Mouse (Mus musculus): ENCODE results near the gene Gm45213.

DNA sequence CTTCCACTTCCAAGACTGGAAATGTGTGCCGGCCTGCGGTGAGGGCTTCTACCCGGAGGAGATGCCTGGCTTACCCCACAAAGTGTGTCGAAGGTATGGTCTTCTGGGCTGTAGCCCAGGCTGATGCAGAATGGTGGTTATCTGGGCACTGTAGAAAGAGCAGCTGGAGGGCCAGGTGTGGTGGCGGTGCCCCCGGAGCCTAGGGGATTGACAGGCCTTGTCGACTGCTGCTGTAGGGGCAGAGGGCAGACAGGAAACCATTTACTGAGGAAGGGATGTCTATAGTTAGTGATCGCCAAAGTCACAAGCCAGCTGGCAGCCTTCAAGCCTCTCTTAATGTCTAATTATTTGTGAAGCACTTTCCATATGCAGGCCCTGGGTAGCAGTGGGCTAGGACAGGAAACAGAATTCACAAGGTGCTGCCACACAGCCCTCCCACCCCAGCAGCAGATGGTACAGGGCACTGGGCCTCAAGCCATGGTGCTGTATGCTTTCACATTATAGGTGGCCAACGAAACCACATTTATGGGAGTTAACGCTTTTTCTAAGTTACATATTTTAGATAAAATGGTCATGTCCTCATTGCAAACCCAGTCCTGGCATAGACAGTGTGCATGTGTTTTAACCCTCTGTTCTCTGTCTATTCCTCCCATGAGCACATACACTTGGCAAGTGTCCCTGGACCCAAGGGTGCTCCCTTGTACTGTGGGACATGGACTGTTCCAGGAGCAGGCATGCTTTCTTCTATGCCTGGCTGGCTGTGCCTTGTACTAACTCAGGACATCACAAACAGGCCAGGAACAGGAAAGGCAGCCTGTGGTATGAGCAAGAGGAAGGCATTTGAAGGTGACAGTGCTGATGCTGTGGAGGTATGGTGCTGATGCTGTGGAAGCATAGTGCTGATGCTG is at the start of gene Gm45213:
- TF ChIP-seq ZC3H11A (IDR thresholded peaks at IDR 0.05; ENCODE audit: borderline replicate concordance, low read depth, low read length) (no peak), CHD2 (IDR thresholded peaks at IDR 0.05; ENCODE audit: low read depth, low read length) (no peak), MAFK (IDR thresholded peaks at IDR 0.05; ENCODE audit: insufficient read depth, low read depth, low read length) (no peak), ZNF384 (IDR thresholded peaks at IDR 0.05; ENCODE audit: low read depth, low read length) (no peak)

Measured in ES-E14 (cell line).